Mouse (Mus musculus): Measurements from ENCODE around the gene Dus4l. TPM values are rescaled to one million over a fixed set of nuclear protein-coding genes. Genes with fewer than 3 reads are reported as not detected.
"Not testable (repeated sequence)": the region's sequence is repeated elsewhere in the genome, so short reads cannot be mapped to it uniquely, and the experiment has no call there.

The Dus4l gene
- total and polyA plus RNA-seq, 3 experiments: 16.1 to 32.8 (median 23.2) TPM

- H3K9ac ChIP-seq (ENCODE audit: insufficient read depth, low read depth): peak overlapping the region; percentile 87
- dilution Hi-C loops (cut with MboI; ENCODE audit: extremely low pct_ligation_motif_present, extremely low pct_unique_long_range_greater_than_20kb, low sequenced_read_pairs): no loop called here
These were observed 20.7 kb downstream of the Dus4l start for GRCm38 (mm10) chr12:31633970-31634342.

GRCm38 (mm10) chr12:31628396-31628795, 26.2 kb downstream of the Dus4l start:
- H3K4me2 ChIP-seq (ENCODE audit: insufficient read depth, low read depth, poor library complexity, severe bottlenecking); H3K9me3 ChIP-seq (replicated peaks; ENCODE audit: low read length); H3K79me2 ChIP-seq (replicated peaks; ENCODE audit: control insufficient read depth, extremely low read depth, insufficient read depth, poor library complexity, severe bottlenecking); H3K27me3 ChIP-seq (replicated peaks); H3K4me3 ChIP-seq (replicated peaks in 1 of 3; ENCODE audit: low read depth in 2 of 3, low read length in 2 of 3, poor library complexity in 1 of 3); H3K9ac ChIP-seq (ENCODE audit: insufficient read depth, low read depth); dilution Hi-C loops (cut with MboI; ENCODE audit: extremely low pct_ligation_motif_present, extremely low pct_unique_long_range_greater_than_20kb, low sequenced_read_pairs); DNase-seq (ENCODE audit: extremely low read depth); H3K27ac ChIP-seq (ENCODE audit: insufficient read depth, low read depth); in situ Hi-C loops (cut with MboI; ENCODE audit: low pct_ligation_motif_present, low pct_unique_long_range_greater_than_20kb, low sequenced_read_pairs): not testable (repeated sequence)
- Histone ChIP-seq H3K4me1 (ENCODE audit: control insufficient read depth in 1 of 2, insufficient read depth in 2 of 2) (peaks cover 3 to 24% of the 10 kb centered on the region in 2 experiments; a peak in 2 of 4 replicates), H3K36me3 (replicated peaks in 1 of 2; ENCODE audit: control insufficient read depth in 1 of 2, insufficient read depth in 1 of 2, low read length in 1 of 2) (peaks cover 41 to 81% of the 10 kb centered on the region in 2 experiments)

More at GRCm38 (mm10) chr12:31633970-31634342, 20.7 kb downstream of the Dus4l start:
- Histone ChIP-seq H3K9me3 (replicated peaks; ENCODE audit: low read length) (no peaks in the 10 kb centered on the region), H3K4me1 (ENCODE audit: control insufficient read depth in 1 of 2, insufficient read depth in 2 of 2) (peaks cover 6 to 28% of the 10 kb centered on the region in 2 experiments; a peak in 2 of 4 replicates), H3K27me3 (replicated peaks) (no peaks in the 10 kb centered on the region), H3K4me2 (ENCODE audit: insufficient read depth, low read depth, poor library complexity, severe bottlenecking) (0 out of 2 replicates have a peak overlapping the region, but pooled peaks have one; percentile 0), H3K79me2 (replicated peaks; ENCODE audit: control insufficient read depth, extremely low read depth, insufficient read depth, poor library complexity, severe bottlenecking) (peaks cover 10% of the 10 kb centered on the region), H3K4me3 (replicated peaks in 1 of 3; ENCODE audit: low read depth in 2 of 3, low read length in 2 of 3, poor library complexity in 1 of 3) (peak overlapping the region; percentile 65 to 92 (median 80)), H3K36me3 (replicated peaks in 1 of 2; ENCODE audit: control insufficient read depth in 1 of 2, insufficient read depth in 1 of 2, low read length in 1 of 2) (peaks cover 10 to 37% of the 10 kb centered on the region in 2 experiments), H3K27ac (ENCODE audit: insufficient read depth, low read depth) (peak overlapping the region; percentile 37; the same call in 1 of the 2 replicates)
- in situ Hi-C loops (cut with MboI; ENCODE audit: low pct_ligation_motif_present, low pct_unique_long_range_greater_than_20kb, low sequenced_read_pairs): no loop called here
- DNase-seq (ENCODE audit: extremely low read depth): peak; percentile 49
- no peak for TF ChIP-seq NELFE (IDR thresholded peaks at IDR 0.05; ENCODE audit: low read depth, low read length)
- TF ChIP-seq SIN3A (IDR thresholded peaks at IDR 0.05; ENCODE audit: low read length): 0 out of 2 replicates have a peak, but pooled peaks have one; percentile 35
- TF ChIP-seq MXI1 (IDR thresholded peaks at IDR 0.05; ENCODE audit: low read depth, low read length): 0 out of 2 replicates have a peak, but pooled peaks have one; percentile 11
- no peak for TF ChIP-seq RAD21 (IDR thresholded peaks at IDR 0.05; ENCODE audit: low read depth, low read length)
- peak; percentile 49; the same call in 1 of the 2 replicates for TF ChIP-seq TBP (conservative IDR thresholded peaks at IDR 0.05; ENCODE audit: low read depth, low read length)
- TF ChIP-seq MEF2A (IDR thresholded peaks at IDR 0.05; ENCODE audit: borderline replicate concordance, low read depth, low read length): no peak

GRCm38 (mm10) chr12:31625016-31625415, 29.6 kb downstream of the Dus4l start:
- Histone ChIP-seq H3K9ac (ENCODE audit: insufficient read depth, low read depth) (no peak overlapping the region), H3K27ac (ENCODE audit: insufficient read depth, low read depth) (no peak overlapping the region), H3K4me2 (ENCODE audit: insufficient read depth, low read depth, poor library complexity, severe bottlenecking) (no peak overlapping the region), H3K36me3 (replicated peaks in 1 of 2; ENCODE audit: control insufficient read depth in 1 of 2, insufficient read depth in 1 of 2, low read length in 1 of 2) (peaks cover 48 to 92% of the 10 kb centered on the region in 2 experiments), H3K4me1 (ENCODE audit: control insufficient read depth in 1 of 2, insufficient read depth in 2 of 2) (peaks cover 0 to 2% of the 10 kb centered on the region in 2 experiments; a peak in 1 of 4 replicates), H3K27me3 (replicated peaks) (no peaks in the 10 kb centered on the region), H3K79me2 (replicated peaks; ENCODE audit: control insufficient read depth, extremely low read depth, insufficient read depth, poor library complexity, severe bottlenecking) (no peaks in the 10 kb centered on the region; the same call in 1 of the 2 replicates), H3K9me3 (replicated peaks; ENCODE audit: low read length) (no peaks in the 10 kb centered on the region), H3K4me3 (replicated peaks in 1 of 3; ENCODE audit: low read depth in 2 of 3, low read length in 2 of 3, poor library complexity in 1 of 3) (no peak overlapping the region)
- no peak for DNase-seq (ENCODE audit: extremely low read depth)
- TF ChIP-seq ZNF384 (IDR thresholded peaks at IDR 0.05; ENCODE audit: low read depth, low read length): no peak
- peak in 1 of 2 experiments; percentile 14; a peak in 1 of 4 replicates for TF ChIP-seq CTCF (conservative IDR thresholded peaks at IDR 0.05 in 1 of 2, IDR thresholded peaks at IDR 0.05 in 1 of 2; ENCODE audit: low read depth in 2 of 2, low read length in 2 of 2)
- peak; percentile 77 for TF ChIP-seq MAFK (IDR thresholded peaks at IDR 0.05; ENCODE audit: insufficient replicate concordance, low read length)
- in situ Hi-C loops (cut with MboI; ENCODE audit: low pct_ligation_motif_present, low pct_unique_long_range_greater_than_20kb, low sequenced_read_pairs) (no loop called here), dilution Hi-C loops (cut with MboI; ENCODE audit: extremely low pct_ligation_motif_present, extremely low pct_unique_long_range_greater_than_20kb, low sequenced_read_pairs) (no loop called here)
